Mouse (Mus musculus) ovary, postnatal 36 days (tissue): ENCODE measurements around the gene Adamtsl1.

ENCODE experiments used
- DNase-seq: peaks from one replicate; pipeline ENCODE4 v3.0.0; 2022; ENCODE audit warnings: low spot score, mixed read lengths

The Adamtsl1 gene

GRCm38 (mm10) chr4:86314442-86314841 lies 800.5 kb downstream of the Adamtsl1 start:
- DNase-seq, result no peak

DNA sequence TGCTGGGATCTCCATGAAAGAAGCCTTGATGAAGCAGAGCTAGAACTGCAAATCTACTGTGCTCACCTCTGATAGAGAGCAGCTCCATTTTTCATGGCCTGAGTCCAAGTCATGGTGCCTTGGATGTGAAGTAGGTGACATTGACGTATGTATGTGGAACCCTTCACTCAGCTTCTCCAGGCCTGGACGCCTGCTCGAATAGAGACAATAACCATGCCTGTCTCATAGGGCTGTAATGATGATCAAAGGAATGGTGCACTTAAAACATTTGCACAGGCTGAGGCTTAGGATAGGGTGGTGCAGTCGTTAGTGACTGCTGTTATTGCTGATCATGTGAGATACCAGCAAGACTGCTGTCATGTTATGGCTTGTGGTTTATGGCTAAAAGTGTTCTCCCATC lies 801.1 kb downstream of the Adamtsl1 start:
- no peak for DNase-seq

GRCm38 (mm10) chr4:86317916-86318542 lies 804.1 kb downstream of the Adamtsl1 start:
- no peak for DNase-seq

DNA sequence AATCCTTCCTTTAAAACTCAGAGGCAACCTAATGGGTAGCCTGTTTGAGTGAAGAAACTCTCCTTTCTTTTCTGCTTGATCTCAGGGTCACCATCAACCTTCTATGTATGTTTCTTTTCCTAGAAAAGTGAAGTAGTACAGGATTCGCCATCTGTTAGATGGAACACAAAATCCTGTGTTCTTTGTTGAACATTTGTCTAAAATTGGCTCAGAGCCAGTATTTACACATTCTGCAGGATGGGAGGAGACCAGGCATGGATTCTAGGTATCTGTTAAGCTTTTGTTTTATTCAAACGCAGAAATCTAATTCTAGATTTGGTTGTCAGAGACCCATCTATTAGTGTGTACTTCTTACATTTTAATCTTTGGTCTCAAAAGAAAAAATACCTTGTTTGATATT lies 811.4 kb downstream of the Adamtsl1 start:
- DNase-seq, result no peak

GRCm38 (mm10) chr4:86326003-86326402 lies 812.0 kb downstream of the Adamtsl1 start:
- DNase-seq, result no peak

DNA sequence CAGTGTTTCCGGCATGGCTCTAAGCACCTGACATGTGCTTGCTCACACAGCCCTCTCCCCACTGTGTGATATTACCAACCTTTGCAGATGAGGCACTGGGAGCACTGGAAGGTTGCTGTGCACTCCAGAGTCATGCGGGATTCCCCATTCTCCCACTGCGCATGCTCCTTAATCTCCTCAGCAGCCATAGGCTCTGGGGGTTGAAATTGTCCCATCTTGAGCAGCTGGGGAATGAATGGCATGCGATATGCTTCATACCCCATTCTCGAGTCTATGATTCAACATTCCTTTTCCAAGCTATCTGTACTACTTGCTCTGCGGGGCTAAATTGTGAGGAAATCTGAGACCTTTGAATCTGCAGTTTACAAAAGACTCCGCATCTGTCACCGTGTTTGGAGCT lies 812.7 kb downstream of the Adamtsl1 start:
- no peak for DNase-seq

GRCm38 (mm10) chr4:86329481-86329880 lies 815.5 kb downstream of the Adamtsl1 start:
- DNase-seq, result no peak

GRCm38 (mm10) chr4:86335861-86336415 lies 822.0 kb downstream of the Adamtsl1 start:
- DNase-seq, result no peak

- no peak for DNase-seq
These were observed 823.3 kb downstream of the Adamtsl1 start for GRCm38 (mm10) chr4:86337216-86337765.

- DNase-seq, result no peak
These were observed 835.4 kb downstream of the Adamtsl1 start for GRCm38 (mm10) chr4:86349341-86349740.

DNA sequence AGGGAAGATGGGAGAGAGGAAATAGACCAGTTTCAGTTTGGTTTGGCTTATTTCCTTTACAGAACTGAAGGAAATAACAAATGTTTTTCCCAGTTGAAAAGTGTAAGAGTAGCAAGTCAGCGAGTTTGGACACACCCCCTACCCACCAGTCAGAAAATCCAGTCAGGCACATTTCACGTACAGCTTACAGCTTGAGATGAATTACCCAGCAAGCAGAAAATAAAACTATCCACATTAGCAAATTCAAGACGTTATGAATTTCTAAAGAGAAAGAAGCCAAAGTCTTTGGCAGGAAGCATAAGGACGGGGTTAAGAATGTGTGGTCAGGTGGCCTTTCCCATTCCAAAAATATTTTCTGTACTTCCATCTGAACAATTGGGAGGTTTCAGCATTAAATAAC lies 838.1 kb downstream of the Adamtsl1 start:
- DNase-seq, result no peak

DNA sequence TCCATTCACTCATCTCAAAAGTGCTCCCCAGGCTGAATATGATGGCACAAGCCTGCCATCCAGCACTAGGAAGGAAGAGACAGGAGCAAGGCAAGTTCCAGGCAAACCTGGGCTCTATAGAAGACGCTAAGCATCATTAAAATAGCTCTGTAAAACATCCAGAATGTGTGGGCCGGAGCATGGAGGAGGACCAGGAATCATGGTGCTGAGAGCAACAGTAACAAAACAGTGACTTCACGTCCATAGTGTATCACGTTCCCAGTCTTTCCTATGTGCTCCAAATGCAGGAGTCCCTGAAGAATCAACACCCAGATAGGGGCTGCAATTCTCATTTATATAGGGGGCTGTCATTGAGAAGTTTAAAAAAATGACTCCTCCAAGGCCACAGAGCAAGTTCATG lies 839.6 kb downstream of the Adamtsl1 start:
- no peak for DNase-seq

DNA sequence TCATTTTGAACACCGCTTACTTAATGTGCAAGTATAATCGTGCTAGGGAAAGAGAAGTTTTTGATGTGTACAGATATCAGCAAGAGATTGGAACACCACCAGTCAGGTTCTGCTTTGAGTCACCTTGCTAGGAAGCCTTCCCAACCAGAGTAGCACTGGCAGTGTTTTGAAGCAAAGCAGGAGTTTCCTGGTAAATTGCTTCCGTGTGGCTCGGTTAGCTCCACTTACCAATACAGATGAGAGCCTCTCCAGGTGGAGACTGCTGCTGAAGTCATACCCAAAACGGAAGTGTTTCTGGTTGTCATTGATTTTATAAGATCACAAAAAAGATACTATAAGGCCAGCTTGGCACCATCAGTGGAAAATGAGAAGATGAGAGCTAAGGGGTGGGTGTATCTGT lies 845.4 kb downstream of the Adamtsl1 start:
- no peak for DNase-seq

DNA sequence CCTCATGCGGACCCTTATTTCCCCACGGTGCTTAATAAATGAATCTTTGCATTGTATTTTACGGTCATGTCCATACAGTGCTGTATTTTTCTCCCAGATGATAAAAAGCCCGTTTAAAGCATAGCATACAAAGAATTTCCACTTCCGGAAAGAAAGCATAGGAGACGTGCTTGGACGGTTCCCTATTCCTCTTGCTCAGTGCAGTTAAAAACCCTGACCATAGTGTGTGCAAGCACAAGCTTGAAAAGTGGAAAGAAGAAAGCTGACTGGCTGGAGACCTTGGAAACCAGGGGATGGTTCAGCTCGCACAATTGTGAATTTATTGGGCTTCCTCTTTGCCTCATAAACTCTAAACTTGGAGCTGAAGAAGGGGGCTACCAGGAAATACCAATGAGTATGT lies 855.1 kb downstream of the Adamtsl1 start:
- DNase-seq, result no peak

DNA sequence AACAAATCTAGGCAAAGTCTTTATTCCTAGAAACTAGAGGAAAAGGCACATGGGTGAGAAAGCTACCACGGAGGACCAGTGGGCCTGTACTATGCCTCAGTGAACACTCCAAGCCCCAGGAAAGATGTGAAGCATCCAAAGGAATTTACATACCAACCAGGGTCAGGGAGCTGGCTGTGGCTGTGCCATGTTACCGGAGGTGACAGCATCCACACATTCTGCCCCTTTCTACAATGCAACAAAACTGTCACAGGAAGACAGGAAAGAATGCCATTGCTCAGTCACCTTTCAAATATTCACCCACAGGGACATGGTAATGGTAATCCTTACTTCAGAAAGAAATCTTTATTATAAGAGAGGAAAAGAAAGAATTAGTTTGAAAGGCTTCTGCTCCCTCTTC lies 859.2 kb downstream of the Adamtsl1 start:
- DNase-seq, result no peak

GRCm38 (mm10) chr4:86383124-86383523 lies 869.2 kb downstream of the Adamtsl1 start:
- DNase-seq, result no peak

DNA sequence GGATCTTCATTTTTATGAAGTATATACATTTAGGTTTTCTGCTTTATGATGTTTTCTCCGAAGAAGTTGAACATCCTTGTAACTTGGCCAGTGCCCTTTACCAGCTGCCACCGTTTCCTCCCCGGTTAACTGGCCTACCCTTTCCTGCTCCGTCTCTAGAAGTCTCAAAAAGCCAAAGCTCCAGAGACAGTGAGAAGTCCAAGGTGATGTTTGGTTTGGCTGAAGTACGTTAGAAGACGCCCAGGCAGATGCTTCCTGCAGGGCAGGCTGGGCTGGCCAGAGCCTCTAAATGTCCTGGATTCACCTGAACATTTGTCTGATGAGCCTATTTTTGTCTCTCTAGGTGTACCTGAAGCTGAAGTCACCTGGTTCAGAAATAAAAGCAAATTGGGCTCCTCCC lies 871.1 kb downstream of the Adamtsl1 start:
- no peak for DNase-seq

DNA sequence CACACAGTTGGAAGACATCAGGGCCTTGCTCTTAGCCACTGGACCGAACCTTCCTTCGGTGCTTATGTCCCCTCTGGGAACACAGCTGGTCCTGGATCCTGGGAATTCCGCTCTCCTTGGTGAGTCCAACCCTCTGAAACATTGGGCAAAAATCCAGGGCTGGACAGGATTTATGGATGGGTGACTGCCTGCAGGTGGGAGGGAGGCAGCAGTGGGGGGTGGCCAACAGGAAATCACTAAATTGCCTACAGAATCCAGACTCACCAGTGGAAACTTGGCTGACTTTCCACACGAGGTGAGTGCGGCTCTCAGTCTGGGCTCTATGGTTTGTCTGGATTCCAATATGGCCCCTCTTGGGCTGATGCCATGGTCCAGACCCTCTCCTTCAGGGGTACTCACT lies 874.5 kb downstream of the Adamtsl1 start:
- DNase-seq, result no peak

DNA sequence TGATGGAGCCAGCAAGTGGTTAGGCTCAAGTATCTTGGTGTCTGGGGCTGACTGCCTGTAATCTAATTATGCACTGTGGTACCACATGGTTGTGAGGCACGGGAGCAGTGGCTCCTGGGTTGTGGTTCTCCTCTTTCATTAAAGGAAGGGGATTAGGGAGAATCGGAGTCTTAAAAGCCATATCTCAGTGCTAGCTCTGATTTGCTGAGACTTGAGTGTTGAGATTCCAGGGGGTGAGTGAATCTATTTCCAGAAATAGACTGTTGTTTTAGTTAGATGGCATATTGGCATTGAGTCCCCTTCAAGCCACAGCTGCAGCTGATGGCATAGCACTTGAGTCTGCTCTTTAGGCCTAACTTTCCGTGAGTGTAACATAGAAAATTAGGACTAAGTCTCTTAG lies 877.2 kb downstream of the Adamtsl1 start:
- no peak for DNase-seq

- no peak for DNase-seq
These were observed 881.7 kb downstream of the Adamtsl1 start for GRCm38 (mm10) chr4:86395636-86396035.

- no peak for DNase-seq
These were observed 882.8 kb downstream of the Adamtsl1 start for GRCm38 (mm10) chr4:86396672-86397288.

- DNase-seq, result no peak
These were observed 883.5 kb downstream of the Adamtsl1 start for GRCm38 (mm10) chr4:86397470-86397869.

DNA sequence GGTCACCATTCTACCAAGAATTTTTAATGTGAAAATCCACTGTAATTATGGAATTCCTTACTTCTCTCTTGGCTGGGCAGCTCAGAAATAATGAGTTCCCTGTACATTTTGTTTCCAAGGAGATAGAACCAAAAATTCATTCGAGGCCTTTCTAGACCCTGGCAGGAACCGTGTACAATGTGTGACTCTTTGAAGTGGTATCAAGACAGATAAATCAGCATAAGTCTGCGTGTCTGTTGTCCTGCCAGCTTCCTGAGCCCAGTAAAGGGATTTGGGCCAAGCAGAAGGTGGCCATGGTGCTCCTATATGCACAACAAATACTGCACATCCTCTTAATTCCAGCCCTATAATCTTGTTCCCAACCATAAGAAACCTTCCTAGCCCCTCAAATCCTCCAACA lies 887.1 kb downstream of the Adamtsl1 start:
- no peak for DNase-seq
